Mouse (Mus musculus) midbrain, embryonic 15.5 days (tissue): ENCODE results near the gene Hamp. TPM values are rescaled to one million over a fixed set of nuclear protein-coding genes. Genes with fewer than 3 reads are reported as not detected.

ENCODE experiments used
- ATAC-seq: fragments of 200-750 bp; cut with Nextera tagmentation; replicated peaks from 2 replicates; pipeline ENCODE4 v1.8.0; 2017; ENCODE audit warnings: moderate TSS enrichment
- H3K27ac ChIP-seq: fragments of 300-500 bp; sonication (generic); 2 replicates; pipeline ENCODE4 v1.5.1; 2015; ENCODE audit warnings: mild to moderate bottlenecking, inconsistent platforms
- H3K27me3 ChIP-seq: fragments of 300-500 bp; sonication (generic); replicated peaks from 2 replicates; pipeline ENCODE4 v1.6.1; 2015; ENCODE audit warnings: inconsistent platforms
- H3K36me3 ChIP-seq: fragments of 300-500 bp; sonication (generic); replicated peaks from 2 replicates; pipeline ENCODE4 v1.6.1; 2015; ENCODE audit warnings: inconsistent platforms
- H3K4me1 ChIP-seq: fragments of 300-500 bp; sonication (generic); 2 replicates; pipeline ENCODE4 v1.6.1; 2015; ENCODE audit warnings: inconsistent platforms
- H3K4me2 ChIP-seq: fragments of 300-500 bp; sonication (generic); 2 replicates; pipeline ENCODE4 v1.6.1; 2015; ENCODE audit warnings: inconsistent platforms, mild to moderate bottlenecking, moderate library complexity
- H3K4me3 ChIP-seq: fragments of 300-500 bp; sonication (generic); 2 replicates; pipeline ENCODE4 v1.5.1; 2015; ENCODE audit warnings: mild to moderate bottlenecking, inconsistent platforms
- H3K9ac ChIP-seq: fragments of 300-500 bp; sonication (generic); 2 replicates; pipeline ENCODE4 v1.6.1; 2015; ENCODE audit warnings: mild to moderate bottlenecking, inconsistent platforms
- H3K9me3 ChIP-seq: fragments of 300-500 bp; sonication (generic); 2 replicates; pipeline ENCODE4 v1.6.1; 2016; ENCODE audit warnings: inconsistent platforms
- WGBS: fragments of 180-500 bp; shearing (Covaris S2); methylation state at CpG from one replicate; pipeline ENCODE4 v1.1.7; 2015; ENCODE audit warnings: mixed read lengths; 5-methylcytosine and 5-hydroxymethylcytosine counted together
- polyA plus RNA-seq: library from polyadenylated mRNA; unstranded; fragments of >200 nt; fragmentation: Nextera tagmentation; extraction: Ambion mirVana; gene quantifications from 2 replicates; pipeline ENCODE4 v1.2.1, GENCODE M21; 2015

Gene Hamp
- polyA plus RNA-seq, 1 experiment from 2014 or later = not detected

GRCm38 (mm10) chr7:30920217-30920616, 23.6 kb downstream of the Hamp start:
- H3K27ac ChIP-seq = no peak overlapping the region
- no peak for ATAC-seq
- H3K9me3 ChIP-seq = no peaks in the 10 kb centered on the region
- H3K4me3 ChIP-seq = no peak overlapping the region
- H3K9ac ChIP-seq = no peak overlapping the region
- no peaks in the 10 kb centered on the region for H3K27me3 ChIP-seq
- no peak overlapping the region for H3K4me2 ChIP-seq
- no peaks in the 10 kb centered on the region; the same call in 1 of the 2 replicates for H3K4me1 ChIP-seq
- no peaks in the 10 kb centered on the region for H3K36me3 ChIP-seq
- WGBS = 77% methylated on average over 3 of the region's 3 CpGs

GRCm38 (mm10) chr7:30917219-30917618, 26.6 kb downstream of the Hamp start:
- no peaks in the 10 kb centered on the region for H3K27me3 ChIP-seq

GRCm38 (mm10) chr7:30916713-30917112, 27.1 kb downstream of the Hamp start:
- H3K9me3 ChIP-seq = no peaks in the 10 kb centered on the region
- no peaks in the 10 kb centered on the region for H3K36me3 ChIP-seq
- H3K27ac ChIP-seq = no peak overlapping the region
- no peak overlapping the region for H3K4me3 ChIP-seq
- H3K4me2 ChIP-seq = no peak overlapping the region
- no peaks in the 10 kb centered on the region; the same call in 1 of the 2 replicates for H3K4me1 ChIP-seq
- no peak for ATAC-seq
- H3K27me3 ChIP-seq = no peaks in the 10 kb centered on the region
- WGBS = 26% methylated on average over 6 of the region's 6 CpGs
- no peak overlapping the region for H3K9ac ChIP-seq

More at GRCm38 (mm10) chr7:30917219-30917618, 26.6 kb downstream of the Hamp start:
- no peak overlapping the region for H3K27ac ChIP-seq
- 53% methylated on average over 4 of the region's 4 CpGs for WGBS
- H3K4me1 ChIP-seq = no peaks in the 10 kb centered on the region; the same call in 1 of the 2 replicates
- H3K4me3 ChIP-seq = no peak overlapping the region
- ATAC-seq = no peak
- H3K36me3 ChIP-seq = no peaks in the 10 kb centered on the region
- H3K9ac ChIP-seq = no peak overlapping the region
- H3K4me2 ChIP-seq = no peak overlapping the region
- H3K9me3 ChIP-seq = no peaks in the 10 kb centered on the region

- H3K27me3 ChIP-seq = no peaks in the 10 kb centered on the region
- no peaks in the 10 kb centered on the region for H3K36me3 ChIP-seq
- H3K4me2 ChIP-seq = no peak within 1 kb of the TSS
- H3K9me3 ChIP-seq = no peaks in the 10 kb centered on the region
- ATAC-seq = no peak
- no peaks in the 10 kb centered on the region; the same call in 1 of the 2 replicates for H3K4me1 ChIP-seq
- no peak within 1 kb of the TSS for H3K27ac ChIP-seq
- H3K9ac ChIP-seq = no peak within 1 kb of the TSS
- 76% methylated on average over 8 of the region's 8 CpGs for WGBS
- no peak within 1 kb of the TSS for H3K4me3 ChIP-seq
Observed at GRCm38 (mm10) chr7:30914732-30915131, 29.1 kb downstream of the Hamp start, which contains the start of gene Mag. Gene Mag (minus strand): TSS chr7:30914873.

- no peak overlapping the region for H3K27ac ChIP-seq
- H3K4me3 ChIP-seq = no peak overlapping the region
- no peak overlapping the region for H3K9ac ChIP-seq
- WGBS = 81% methylated on average over 6 of the region's 6 CpGs
- ATAC-seq = no peak
- no peaks in the 10 kb centered on the region for H3K36me3 ChIP-seq
- H3K27me3 ChIP-seq = peaks cover 4% of the 10 kb centered on the region
- H3K4me2 ChIP-seq = no peak overlapping the region
- peaks cover 11% of the 10 kb centered on the region for H3K4me1 ChIP-seq
- no peaks in the 10 kb centered on the region for H3K9me3 ChIP-seq
Observed at GRCm38 (mm10) chr7:30909773-30910172, 34.1 kb downstream of the Hamp start.

GRCm38 (mm10) chr7:30908992-30909431, 34.8 kb downstream of the Hamp start:
- WGBS = 24% methylated on average over 16 of the region's 17 CpGs
- peak; percentile 11; the same call in 1 of the 2 replicates for ATAC-seq

GRCm38 (mm10) chr7:30908277-30908991, 35.4 kb downstream of the Hamp start:
- ATAC-seq = peak; percentile 45
- Histone ChIP-seq H3K4me2 (peak overlapping the region; percentile 61), H3K9ac (peak overlapping the region; percentile 32), H3K9me3 (no peaks in the 10 kb centered on the region), H3K36me3 (no peaks in the 10 kb centered on the region), H3K4me1 (peaks cover 11% of the 10 kb centered on the region), H3K4me3 (peak overlapping the region; percentile 27), H3K27me3 (peaks cover 4% of the 10 kb centered on the region), H3K27ac (no peak overlapping the region)
- WGBS = 2% methylated on average over 24 of the region's 26 CpGs

More at GRCm38 (mm10) chr7:30908992-30909431, 34.8 kb downstream of the Hamp start:
- Histone ChIP-seq H3K9ac (no peak overlapping the region), H3K9me3 (no peaks in the 10 kb centered on the region), H3K36me3 (no peaks in the 10 kb centered on the region), H3K27ac (no peak overlapping the region), H3K4me2 (peak overlapping the region; percentile 61), H3K27me3 (peaks cover 4% of the 10 kb centered on the region), H3K4me1 (peaks cover 11% of the 10 kb centered on the region), H3K4me3 (peak overlapping the region; percentile 27)

- Histone ChIP-seq H3K9me3 (no peaks in the 10 kb centered on the region), H3K4me1 (peaks cover 11% of the 10 kb centered on the region), H3K9ac (no peak overlapping the region), H3K27ac (no peak overlapping the region), H3K27me3 (peaks cover 4% of the 10 kb centered on the region), H3K4me3 (no peak overlapping the region), H3K36me3 (no peaks in the 10 kb centered on the region), H3K4me2 (no peak overlapping the region)
- WGBS = 57% methylated on average over 4 of the region's 4 CpGs
- ATAC-seq = no peak
Observed at GRCm38 (mm10) chr7:30904042-30904441, 39.8 kb downstream of the Hamp start.

- no peak for ATAC-seq
- H3K27ac ChIP-seq = no peak overlapping the region
- no peak overlapping the region for H3K4me2 ChIP-seq
- no peaks in the 10 kb centered on the region for H3K36me3 ChIP-seq
- no peaks in the 10 kb centered on the region for H3K27me3 ChIP-seq
- WGBS = 95% methylated on average over 3 of the region's 3 CpGs
- H3K9ac ChIP-seq = no peak overlapping the region
- H3K4me3 ChIP-seq = no peak overlapping the region
- H3K9me3 ChIP-seq = no peaks in the 10 kb centered on the region
- no peaks in the 10 kb centered on the region for H3K4me1 ChIP-seq
Observed at GRCm38 (mm10) chr7:30895217-30895616, 48.6 kb downstream of the Hamp start.

GRCm38 (mm10) chr7:30892515-30892914, 51.3 kb downstream of the Hamp start:
- no peak overlapping the region for H3K27ac ChIP-seq

More at GRCm38 (mm10) chr7:30892515-30892914, 51.3 kb downstream of the Hamp start:
- 83% methylated on average over 3 of the region's 3 CpGs for WGBS
- Histone ChIP-seq H3K4me1 (no peaks in the 10 kb centered on the region), H3K27me3 (no peaks in the 10 kb centered on the region), H3K36me3 (no peaks in the 10 kb centered on the region), H3K9ac (no peak overlapping the region), H3K9me3 (no peaks in the 10 kb centered on the region), H3K4me3 (no peak overlapping the region), H3K4me2 (no peak overlapping the region)
- ATAC-seq = no peak
